Mouse (Mus musculus): ENCODE measurements around the gene Otx1.

DNA sequence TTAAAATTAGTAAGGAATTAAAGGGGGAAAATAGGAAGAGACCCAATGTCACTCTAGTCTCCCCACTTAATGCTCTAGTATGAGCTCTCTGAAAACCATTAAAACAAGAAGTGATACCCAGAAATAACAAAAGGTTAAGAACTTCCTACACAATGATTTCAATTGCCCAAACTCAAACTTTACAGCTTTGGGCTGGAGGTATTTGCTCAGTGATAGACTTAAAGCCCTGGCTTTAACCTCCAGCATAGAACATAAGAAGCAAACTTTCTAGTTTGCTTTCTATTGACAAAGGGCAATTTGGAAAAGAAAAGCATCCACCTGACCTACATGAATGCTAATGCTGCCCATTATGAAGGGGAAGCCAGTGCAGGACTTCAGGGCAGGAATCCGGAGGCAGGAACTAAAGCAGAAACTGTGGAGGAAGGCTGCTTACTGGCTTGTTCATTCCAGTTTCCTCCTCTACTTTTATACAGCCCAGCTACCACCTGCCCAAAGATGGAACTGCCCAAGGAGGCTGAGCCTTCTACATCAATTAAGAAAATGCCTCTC lies 14.2 kb downstream of the Otx1 start:
- no peak for TF ChIP-seq CTCF (IDR thresholded peaks at IDR 0.05; ENCODE audit: control insufficient read depth, insufficient read depth, insufficient read length)
- TF ChIP-seq CEBPB (IDR thresholded peaks at IDR 0.05; ENCODE audit: low read depth), result no peak
- no peak for TF ChIP-seq MAX (IDR thresholded peaks at IDR 0.05)
- no peak for TF ChIP-seq MYOG (IDR thresholded peaks at IDR 0.05; ENCODE audit: control insufficient read depth, extremely low read depth, insufficient read length)
- no peak for TF ChIP-seq USF1 (IDR thresholded peaks at IDR 0.05; ENCODE audit: low read depth)
- TF ChIP-seq MYOD1 (IDR thresholded peaks at IDR 0.05; ENCODE audit: control insufficient read depth, insufficient read length, low read depth), result no peak
- TF ChIP-seq FOSL1 (IDR thresholded peaks at IDR 0.05; ENCODE audit: insufficient read depth, low read length, poor library complexity, severe bottlenecking), result no peak
